Mouse (Mus musculus): ENCODE results near the gene Rapgef2. TPM values are rescaled to one million over a fixed set of nuclear protein-coding genes. Genes with fewer than 3 reads are reported as not detected.

Gene Rapgef2
- total RNA-seq, 2 experiments from 2014 or later = 155 to 161 TPM

DNA sequence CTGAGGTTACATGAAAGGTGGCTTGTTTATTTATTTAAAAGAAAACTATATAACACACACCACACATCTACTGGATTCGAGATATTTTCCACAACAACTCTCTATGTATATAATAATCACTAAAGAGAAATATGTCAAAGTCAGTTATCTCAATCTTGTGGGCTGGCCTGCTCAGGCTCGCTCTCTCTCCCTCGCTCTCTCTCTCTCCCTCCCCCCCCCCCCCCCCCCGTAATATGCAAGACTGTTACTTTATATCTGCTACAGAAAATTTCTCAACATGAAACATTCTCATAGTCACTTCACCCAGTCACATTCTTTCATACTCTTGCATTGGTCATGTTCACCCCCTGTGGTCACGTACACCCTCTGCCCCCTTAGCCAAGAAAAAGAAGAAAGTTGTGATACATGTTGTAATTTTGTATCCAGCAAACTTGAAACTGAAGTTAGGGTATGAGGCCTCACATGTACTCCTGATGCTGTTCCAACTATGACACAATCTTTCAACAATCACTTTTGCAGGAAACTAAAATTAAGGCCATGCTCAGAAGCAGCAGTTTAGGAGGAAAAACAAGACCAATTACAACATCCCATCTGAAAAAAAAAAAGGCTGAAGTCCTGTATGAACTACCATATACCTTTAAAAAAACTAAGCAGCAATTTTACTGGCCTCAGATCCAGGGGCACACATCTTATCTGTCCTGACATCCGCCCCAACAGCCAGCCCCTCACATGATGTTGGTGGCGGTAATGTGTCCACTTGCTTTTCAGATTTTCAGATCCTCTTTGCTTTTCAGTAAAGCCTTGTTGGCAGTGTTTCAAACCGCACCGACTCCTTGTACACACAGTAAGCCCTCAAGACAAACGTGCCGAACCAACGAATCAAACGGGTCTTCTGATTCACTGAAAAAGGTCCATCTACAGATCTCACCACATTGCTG is 52.6 kb downstream of the Rapgef2 start:
- DNase-seq = no peak

GRCm38 (mm10) chr3:79230718-79231117 is 55.6 kb downstream of the Rapgef2 start:
- DNase-seq = no peak

DNA sequence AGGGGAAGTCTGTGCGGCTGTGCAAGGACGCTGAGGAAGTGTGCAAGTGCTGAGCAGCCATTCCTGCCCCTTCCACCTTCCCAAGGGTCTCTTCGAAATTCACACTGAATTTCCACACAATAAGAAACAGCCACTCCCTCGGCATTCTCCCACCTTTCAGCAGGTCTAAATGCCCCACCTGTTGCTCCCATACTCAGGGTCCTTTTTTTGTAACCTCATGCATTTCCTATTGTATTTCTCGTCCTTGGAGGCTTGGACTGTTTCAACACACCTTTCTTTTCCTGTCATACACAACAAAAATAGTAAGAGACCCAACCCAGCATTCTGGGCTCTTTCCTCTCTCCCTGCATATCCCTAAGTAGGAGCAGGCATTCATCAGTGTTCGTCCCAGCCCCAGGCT is 56.8 kb downstream of the Rapgef2 start:
- DNase-seq = peak in 1 of 2 experiments; percentile 1

DNA sequence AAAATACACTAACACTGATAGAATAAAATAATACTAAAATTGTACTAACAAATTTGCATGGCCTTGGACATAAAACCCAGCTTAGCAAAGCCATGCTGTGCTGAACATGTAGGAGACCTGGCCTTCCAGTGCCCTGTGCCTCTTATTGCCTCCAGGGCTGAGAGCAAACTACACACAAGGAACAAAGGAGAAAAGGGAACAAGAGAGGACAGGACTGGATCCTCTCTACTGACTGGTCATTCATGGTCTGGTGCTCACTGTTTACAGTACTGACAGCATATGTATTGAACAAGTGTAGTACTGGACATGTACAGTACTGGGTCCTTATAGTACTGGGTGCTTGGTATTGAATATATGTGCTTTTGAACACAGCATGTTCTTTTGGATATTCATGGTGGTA is 58.0 kb downstream of the Rapgef2 start:
- peak in 1 of 2 experiments; percentile 2 for DNase-seq

DNA sequence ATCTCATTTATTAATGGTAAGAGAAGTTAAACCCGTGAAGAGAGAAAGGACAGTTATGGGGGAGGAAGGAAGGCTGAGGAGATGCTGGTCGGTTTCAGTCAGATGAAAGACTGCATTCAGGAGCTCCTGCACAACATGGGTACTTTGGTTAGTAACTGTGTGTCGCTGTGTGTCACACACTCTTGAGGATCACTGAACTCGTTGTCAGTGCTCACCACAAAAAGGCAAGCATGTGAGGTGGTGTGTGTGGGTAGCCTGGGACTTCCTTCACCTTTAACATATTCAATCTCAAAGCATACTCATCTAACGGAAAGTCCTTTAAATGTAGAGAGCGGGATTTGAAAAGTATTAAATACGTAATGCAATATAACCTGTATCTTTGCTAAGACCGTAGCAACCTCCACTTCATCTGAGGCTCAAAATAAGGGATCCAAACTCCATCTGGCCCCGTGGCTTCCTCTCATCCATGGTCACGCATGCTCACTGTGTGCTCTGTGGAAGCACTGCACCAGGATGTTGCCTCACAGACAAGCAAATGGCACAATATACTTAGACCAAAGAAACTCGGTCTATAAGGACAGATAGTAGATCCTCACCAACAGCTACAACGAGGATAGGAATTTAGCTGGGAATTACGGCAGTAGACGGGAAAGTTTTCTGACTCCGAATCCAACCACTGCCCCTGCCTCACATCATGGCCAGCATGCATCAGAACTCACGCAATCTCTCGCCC is 58.8 kb downstream of the Rapgef2 start:
- DNase-seq = peak in 1 of 2 experiments; percentile 1

DNA sequence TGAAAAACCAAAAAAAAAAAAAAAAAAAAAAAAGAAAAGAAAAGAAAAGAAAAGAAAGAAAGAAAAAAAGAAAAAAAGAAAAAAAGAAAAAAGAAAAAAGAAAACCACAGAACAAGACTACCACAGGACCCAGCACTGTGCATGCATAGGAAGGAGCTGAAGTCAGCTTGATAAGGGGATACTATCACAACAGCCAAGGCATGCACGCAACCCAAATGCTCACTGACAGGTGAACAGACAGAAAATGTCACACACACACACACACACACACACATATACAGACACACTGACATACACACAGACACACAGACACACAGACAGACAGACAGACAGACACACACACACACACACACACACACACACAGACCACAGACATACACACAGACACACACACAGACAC is 59.5 kb downstream of the Rapgef2 start:
- peak in 1 of 2 experiments; percentile 0 for DNase-seq

GRCm38 (mm10) chr3:79225888-79226287 is 60.4 kb downstream of the Rapgef2 start:
- DNase-seq = peak in 1 of 2 experiments; percentile 5

GRCm38 (mm10) chr3:79224352-79224751 is 62.0 kb downstream of the Rapgef2 start:
- DNase-seq = no peak

DNA sequence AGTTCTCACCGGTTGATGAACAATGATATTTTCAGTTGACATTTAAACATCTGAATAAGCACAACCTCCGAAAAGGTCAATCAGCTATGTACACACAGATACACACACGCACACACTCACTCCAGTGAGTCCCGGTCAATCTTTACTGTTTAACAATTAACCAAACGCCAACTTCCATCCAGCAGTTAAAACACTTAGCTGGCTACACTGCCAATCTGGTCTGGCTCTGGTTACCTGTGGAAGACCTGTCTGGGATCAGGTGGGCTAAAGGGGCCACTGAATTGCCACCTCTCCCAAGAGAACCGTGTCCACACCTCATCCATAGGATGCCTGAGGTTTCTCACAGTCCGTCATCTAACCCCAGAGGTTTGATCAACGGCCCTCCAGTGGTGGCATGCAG is 63.0 kb downstream of the Rapgef2 start:
- DNase-seq = peak in 1 of 2 experiments; percentile 1

DNA sequence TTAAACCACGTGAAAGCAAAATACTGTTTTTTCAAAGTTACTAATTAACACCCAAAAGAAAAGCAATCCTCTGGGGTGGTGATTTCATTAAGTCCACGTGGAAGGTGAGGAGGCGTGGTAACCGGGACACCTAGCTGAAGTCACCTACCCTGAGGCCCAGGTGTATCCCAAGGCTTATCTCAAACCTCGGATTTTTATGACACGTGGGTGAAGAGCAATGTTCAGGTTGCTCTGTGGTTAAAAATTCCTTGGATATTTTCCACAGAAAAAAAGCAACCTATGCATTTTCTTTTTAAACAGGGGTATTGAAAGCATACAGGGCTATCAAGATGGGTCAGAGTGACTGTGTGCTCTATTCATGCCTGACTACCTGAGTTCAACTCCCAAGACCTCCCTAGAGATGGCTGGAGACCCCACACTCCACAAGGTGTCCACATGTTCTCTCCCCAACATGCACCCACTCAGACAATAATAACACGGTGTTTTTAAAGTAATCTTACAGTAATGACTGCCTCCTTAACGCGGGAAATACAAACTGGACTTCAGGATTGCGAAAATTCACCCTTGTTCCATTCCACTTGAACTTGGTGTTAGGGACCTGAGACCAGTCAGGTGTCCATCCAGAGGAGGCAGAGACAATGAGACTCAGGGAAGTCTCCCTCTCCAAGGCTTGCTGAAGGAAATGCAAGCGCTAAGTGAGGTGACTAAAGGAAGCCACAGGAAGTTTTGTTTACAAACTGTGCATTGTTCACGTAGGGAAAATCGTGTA is 63.9 kb downstream of the Rapgef2 start:
- peak in 1 of 2 experiments; percentile 0 for DNase-seq

DNA sequence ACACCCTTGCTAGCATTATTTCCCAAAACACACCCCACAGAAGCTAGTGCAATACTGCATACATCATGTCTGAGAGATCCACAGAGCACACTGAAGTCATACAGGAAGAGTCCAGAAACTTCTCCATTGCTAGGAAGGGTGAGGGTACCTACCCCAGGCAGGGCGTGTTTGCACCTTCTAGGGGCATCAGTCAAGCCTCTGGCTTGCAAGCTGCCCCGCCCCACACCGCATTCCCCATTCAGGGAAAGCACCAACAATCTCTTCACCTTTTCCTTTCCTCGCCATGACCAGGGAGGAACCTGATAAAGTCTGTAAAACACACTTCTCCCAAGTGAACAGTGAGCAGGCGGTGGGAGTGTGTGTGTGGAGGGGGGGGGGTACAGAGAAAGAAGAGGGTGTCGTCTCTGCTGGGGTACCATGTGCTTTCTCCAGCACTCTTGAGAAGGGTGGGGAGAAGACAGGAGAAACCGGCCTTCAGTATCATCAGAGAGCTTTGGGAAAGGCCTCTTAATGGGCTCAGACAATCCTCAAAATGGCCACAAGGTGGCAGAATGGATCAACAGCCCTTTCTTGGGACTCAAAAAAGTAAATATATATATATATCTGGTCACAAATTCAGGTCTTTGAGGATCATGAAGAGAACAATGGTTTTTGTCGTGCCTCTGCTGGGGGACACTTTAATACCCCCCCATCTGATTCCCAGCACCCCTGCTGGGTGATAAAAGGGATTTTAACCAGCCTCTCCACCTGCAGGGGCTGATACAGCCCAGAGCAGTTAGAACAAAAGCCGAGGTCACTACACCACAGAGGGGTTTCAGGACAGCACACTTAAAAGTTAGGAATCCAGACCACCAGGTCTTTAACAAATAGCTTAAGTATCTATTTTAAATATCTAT is 64.8 kb downstream of the Rapgef2 start:
- peak in 1 of 2 experiments; percentile 48 for DNase-seq

DNA sequence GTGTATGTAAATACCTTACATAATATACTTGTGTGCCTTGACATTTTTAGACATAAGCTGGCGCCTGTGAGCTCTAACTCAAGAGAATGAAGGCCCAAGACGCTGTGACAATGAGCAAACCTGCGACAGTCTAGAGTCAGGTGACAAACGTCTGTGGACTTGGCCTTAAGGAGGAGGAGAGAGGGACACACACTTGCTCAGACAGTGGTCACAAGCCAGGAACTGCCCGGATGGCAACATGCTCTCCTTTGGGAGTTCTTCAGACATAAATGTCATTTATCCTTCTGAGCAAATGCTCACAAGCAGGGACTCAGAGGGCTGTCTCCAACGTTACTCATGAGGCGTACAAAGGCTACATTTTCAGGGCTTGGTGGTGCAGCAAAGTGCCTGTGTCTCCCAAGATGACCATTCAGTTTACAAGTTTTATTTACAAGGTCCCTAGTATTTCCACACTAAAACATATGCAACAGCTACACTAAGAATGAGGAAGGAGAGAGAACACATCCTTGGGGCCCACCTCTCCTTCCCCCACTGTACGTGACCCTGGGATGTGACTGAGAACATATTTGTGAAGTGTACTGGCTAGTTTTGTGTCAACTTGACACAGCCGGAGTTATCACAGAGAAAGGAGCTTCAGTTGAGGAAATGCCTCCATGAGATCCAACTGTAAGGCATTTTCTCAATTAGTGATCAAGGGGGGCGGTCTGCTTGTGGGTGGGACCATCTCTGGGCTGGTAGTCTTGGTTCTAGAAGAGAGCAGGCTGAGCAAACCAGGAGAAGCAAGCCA is 67.0 kb downstream of the Rapgef2 start:
- DNase-seq = no peak

DNA sequence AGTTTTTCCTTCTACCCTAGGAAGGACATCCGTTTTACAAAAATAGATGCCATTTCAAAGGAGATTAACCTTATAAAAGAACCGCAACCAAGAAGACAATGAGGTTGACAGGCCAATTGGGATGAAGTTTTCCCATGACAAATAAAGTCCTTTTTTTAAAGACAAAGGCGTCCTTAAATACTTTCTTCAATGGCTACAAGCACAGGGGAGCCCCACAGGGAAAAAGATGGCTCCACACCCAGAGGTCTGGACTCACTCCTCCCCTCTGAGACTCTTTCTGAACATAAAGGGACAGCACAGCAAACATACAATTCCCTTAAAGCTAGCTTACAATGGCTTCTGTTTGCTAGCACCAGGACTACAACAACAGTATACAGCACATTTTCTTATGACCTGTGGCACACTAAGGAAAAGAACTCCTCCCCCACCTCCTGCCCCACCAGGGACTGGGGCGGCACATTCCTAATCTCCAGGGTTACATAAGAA is 67.7 kb downstream of the Rapgef2 start:
- no peak for DNase-seq

GRCm38 (mm10) chr3:79210243-79210642 is 76.1 kb downstream of the Rapgef2 start:
- no peak for DNase-seq

DNA sequence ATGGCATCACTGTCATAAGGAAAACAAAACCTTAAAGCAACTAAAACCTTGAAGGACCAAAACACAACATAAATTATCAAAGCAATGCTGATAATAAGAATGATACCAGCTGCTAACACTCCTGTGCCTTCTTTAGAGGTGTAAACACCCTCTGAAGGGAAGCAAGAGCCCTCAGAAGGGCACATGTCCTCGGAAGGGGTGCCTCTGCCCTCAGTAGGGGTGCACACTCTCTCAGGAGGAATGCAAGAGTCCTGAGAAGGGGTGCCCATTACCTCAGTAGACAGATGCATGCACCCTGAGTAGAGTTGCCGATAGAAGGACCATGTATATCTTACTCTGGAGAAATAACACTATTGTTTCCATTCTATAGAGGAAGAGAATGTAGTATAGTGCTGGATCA is 79.1 kb downstream of the Rapgef2 start:
- DNase-seq = no peak

DNA sequence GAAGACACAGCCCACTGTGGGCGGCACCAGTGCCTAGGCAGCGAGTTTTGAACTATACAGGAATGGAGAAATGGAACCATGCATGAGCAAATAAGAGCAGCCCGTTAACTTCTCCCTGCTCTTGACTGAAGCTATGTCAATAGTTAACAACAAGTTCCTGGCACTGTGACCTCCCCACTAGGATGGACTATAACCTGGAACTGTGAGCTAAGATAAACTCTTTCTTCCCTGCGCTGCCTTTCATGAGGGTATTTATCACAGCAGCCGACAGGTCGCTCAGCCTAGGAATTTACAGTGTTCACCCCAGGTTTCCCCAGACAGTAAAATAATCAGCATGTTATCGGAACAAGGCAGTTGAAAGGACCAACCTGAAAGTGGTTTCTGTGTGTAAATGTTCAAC is 79.8 kb downstream of the Rapgef2 start:
- no peak for DNase-seq

DNA sequence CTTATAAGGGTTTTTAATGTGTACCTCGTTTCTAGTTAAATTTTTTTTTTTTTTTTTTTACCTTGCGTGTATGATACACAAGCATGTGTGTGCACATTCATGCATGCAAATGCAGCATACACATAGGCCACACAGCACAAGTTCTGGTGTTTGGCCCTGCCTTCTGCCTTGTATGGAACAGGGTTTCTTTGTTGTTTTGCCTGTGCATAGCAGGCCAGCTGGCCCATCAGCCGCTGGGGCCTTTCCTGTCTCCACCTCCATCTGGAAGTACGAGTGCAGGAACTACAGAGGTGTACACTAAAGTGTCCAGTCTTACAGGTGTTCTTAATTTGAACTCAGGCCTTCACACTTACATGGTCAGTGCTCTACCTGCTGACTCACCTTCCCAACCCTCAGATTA is 80.3 kb downstream of the Rapgef2 start:
- no peak for DNase-seq

DNA sequence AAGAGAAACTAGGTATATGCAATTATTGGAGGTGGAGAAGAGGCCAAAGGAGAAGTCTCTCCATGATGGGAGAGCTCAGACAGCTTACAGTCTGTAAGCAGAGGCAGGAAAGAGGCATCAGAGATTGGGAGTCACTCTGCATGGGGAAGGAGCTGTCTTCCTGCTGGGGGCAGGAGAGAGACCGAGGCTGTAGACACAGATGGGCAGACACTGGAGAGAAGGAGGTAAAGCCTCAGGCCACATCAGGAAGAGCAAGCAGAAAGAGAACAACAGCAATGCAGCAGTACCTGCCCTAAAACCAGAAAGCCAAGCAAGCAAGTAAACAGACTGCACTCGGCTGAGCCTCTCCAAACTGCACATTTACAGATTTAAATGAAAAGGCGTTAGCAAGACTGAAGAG is 81.2 kb downstream of the Rapgef2 start:
- no peak for DNase-seq

DNA sequence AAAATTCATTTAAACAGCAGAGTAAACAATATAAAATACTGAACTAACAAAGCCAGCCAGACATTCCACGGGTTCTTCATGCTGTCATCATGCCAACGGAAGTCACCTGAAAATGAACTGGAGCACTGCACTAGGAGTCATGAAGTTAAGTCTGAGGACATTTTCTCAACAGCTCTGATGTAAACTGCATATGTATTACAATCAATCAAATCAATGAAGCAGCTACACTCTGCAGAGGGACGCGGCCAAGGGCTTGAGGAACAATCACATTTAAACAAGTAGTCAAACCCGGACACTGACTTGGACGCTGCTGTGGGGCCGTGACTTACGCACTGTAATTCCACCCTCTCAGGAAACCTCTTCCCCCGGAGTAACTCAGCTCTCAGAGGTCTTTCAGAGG is 82.1 kb downstream of the Rapgef2 start:
- DNase-seq = no peak

DNA sequence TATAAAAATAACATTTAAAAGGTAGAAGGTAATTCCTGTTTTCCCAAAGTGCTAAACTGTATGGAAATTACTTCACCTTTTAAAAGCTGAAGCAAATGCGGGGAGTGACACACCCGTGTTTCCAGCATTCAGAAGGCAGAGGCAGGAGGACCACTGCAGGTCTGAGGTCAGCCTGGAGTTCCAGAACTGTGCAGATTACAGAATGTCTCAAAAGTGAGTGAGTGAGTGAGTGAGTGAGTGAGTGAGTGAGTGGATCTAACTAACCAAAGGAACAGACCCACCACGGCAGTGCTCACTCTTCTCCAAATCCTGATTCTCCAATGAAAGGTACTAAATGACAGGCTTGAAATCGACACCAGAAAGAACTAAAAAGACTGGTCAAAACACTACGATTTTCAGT is 82.5 kb downstream of the Rapgef2 start:
- DNase-seq = no peak

- DNase-seq = peak; percentile 53 to 67
Measured at GRCm38 (mm10) chr3:79203178-79203577, 83.1 kb downstream of the Rapgef2 start.
